Mouse (Mus musculus): Measurements from ENCODE around the gene Ncor2.

Ncor2 gene

DNA sequence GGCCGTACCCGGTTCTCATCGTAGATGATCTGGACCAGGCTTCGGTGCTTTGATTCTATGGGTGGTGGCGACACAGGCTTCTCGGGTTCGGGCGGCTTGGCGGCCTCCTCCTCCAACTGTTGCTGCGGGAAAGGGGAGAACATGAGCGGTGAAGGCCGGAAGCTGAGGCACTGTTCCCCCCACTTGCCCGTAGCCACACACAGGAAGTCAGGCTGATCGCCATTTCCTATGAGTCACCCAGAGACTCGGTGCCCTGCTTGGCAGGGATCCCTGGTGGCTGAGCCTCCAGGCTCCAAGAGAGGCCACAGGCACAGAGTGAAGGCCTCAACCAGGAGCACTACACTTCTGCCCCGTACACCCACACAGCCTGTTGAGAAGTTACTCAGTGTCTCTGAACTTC lies 72.8 kb downstream of the Ncor2 start:
- intact Hi-C loops (cut with DNase I) = loop anchor here (5.0 kb wide), 1 partner anchor 161 kb away; no protein-coding TSS in a partner anchor

DNA sequence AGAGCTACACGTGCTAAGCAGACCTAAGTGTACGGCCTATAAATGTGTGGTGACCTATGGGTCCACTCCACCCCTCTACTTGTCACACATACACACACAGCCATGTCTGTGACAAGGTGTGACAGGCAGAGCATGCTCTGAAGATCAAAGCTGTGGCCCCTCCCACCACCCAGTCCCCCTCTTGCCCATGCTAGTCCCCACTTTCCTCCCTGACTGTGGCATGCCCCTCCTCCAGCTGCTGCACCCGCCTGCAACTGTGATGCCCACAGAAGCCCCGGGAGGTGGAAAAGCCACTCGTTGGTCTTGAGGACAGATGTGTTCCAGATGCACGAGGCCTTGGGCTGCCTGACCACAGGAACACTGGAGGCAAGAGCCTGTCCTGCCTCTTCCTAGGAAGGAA lies 74.2 kb downstream of the Ncor2 start:
- intact Hi-C loops (cut with DNase I) = loop anchor here (5.0 kb wide), 1 partner anchor 162 kb away; no protein-coding TSS in a partner anchor

DNA sequence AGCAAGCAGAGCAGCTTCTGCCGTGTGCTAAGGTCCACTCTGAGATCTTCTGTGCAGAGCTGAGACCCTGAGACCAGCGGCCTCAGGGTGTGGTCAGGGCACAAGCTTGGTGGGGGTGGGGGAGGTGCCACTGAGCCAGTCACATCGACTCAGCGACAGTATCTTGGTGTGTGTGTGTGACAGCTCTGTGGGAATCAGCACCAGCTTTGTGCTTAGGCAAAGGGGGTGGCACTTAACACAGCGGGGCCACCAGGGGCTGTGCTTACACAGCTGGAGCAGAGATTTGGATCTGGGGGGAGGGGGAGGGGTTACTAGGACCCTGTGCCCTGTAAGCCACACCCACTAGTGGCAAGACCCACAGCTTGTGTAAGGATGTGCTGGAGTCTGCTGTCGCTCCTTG lies 75.6 kb downstream of the Ncor2 start:
- intact Hi-C loops (cut with DNase I) = no loop called here

DNA sequence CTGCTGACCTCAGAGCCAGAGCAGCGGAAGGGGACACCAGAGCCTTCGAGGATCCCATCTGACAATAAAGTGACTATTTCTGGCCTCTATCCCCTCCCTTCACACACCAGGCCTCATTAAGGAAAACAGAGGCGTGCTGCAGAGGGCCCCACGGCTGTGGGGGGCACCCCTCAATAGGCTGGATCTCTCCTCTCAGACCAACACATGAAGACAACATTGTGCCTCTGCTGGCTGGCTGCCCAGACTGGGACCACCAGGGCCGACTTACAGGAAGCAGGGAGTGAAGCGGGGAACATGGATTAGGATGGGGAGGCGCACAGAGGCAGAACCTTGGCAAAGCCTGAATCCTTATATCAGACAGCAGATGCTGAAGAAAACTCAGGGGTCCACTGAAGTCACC lies 76.1 kb downstream of the Ncor2 start:
- intact Hi-C loops (cut with DNase I) = no loop called here

DNA sequence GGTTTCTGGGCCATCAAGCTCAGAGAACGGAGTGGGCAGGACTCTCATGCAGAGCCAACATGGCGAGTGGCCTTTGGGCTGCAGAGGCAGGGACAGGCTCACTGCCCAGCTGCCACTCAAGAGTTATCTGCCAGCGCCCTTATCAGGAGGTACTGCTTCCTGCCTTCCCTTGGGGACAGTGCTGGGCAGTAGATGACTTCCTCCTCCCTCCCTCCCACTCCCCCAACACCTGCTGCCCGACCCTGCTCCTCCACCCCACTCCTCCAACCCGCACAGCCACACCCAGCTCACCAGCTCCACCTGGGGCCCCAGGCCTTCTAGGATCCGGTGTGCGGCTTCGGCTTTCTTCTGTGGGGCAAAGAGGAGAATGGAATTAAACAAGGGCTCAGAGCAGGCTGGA lies 76.7 kb downstream of the Ncor2 start:
- intact Hi-C loops (cut with DNase I) = no loop called here

DNA sequence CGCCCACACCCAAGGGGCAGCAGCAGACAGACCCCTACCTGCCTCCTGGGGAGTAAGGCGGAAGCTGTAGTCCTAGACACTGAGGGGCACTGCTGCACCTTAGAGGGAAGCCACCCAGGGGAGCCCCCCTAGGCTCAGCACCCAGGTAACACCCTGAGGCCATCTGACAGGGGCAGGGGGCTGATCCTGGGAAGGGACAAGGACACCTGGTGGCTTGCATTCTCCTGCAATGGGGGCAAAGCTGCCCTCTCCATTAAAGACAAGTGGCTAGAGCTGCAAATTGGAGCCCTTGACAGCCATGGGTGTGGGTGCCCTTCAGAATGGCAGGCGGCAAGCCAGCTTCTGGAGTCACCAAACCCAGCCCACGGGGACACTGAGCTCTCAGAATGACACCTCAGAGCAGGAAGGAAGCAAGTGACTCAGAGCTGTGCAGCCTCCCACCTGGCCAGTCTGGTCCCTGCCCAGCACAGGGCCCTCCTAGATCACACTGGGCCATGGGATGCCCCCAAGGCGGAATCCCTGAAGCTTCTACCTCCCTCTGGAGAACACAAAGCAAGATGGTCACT lies 79.2 kb downstream of the Ncor2 start:
- intact Hi-C loops (cut with DNase I) = no loop called here

DNA sequence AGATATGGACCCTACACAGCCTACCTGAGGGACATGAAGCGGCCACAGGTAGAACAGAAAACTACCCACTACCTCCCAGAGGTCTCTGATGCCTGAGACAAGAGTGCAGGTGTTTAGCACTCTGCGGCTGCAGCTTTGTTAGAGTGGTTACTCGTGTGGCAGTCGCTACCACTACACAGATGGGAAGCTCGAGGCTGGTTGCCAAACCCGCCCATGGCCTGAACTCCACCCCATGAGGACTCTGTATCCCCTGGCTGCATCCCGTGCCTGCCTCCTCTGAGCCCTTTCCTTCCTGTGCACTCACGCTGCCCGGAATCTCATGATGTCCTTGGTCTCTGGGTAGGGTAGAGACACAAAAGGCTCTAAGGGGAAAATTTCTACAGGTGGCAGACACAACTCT lies 80.3 kb downstream of the Ncor2 start:
- intact Hi-C loops (cut with DNase I) = no loop called here

DNA sequence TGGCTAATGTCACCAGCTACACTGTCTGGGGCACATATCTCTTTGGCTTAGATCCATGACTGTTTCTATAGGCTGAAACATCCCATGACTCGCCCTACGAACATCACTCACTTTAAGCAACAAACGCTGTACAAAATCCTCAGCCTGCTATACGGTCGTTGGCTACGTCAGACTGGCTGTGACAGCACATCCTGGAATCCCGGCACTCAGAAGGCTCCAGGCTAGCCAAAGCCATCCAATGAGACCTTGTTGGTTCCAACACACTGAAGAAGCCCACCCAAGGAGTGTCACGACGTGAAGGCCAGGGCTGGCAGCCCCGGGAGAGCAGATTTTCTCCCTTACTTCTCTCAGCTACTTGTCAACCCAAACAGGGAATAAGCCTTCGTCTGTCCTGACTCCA lies 82.7 kb downstream of the Ncor2 start:
- intact Hi-C loops (cut with DNase I) = no loop called here

DNA sequence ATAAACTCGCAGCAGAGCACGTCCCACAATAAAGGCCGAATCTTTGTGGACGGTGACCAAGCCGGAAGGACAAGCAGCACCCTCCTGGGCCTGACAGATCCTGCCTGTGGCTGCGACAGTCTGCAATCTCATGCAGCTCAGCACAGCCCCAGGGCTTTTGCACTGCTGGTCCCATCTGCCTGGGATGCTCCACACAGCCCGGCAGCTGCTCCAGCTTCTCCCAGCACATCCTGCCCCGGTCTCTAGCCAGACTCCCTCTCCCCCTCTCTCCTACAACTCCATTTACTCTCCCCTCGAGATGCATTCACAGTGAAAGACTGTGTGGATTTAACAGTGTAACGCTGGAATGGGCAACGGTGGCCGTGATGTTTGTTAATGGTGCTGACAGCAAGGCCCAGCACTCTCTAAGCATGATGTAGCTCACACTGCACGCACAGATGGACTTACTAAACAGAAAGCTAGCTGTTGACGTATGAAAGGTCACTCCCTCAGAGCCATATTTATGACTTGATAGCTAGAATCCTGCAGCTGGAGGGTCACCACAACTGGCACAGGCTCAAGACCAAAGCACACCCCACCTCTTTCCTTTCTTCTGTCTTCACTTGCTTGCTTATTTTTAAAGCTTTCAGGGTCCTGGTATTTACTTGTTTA lies 83.4 kb downstream of the Ncor2 start:
- intact Hi-C loops (cut with DNase I) = no loop called here

DNA sequence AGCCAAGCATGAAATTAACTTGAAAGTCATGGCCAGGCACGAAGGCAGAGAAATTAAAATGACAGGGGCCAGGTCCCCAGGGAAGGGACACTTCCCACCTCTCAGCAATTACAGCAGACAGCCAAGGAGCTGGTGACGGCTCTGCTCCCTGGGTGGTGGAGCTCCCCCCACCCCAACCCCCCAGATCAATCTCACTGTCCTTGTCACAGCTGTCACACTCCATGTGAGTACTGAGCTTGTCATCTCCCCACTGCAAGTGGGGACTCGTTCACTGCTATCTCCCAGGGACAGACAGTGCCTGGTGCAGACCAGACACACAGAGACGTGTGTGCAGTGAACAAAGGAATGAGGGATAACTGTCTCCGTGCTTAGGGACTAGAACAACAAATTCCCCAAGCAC lies 85.2 kb downstream of the Ncor2 start:
- intact Hi-C loops (cut with DNase I) = no loop called here

DNA sequence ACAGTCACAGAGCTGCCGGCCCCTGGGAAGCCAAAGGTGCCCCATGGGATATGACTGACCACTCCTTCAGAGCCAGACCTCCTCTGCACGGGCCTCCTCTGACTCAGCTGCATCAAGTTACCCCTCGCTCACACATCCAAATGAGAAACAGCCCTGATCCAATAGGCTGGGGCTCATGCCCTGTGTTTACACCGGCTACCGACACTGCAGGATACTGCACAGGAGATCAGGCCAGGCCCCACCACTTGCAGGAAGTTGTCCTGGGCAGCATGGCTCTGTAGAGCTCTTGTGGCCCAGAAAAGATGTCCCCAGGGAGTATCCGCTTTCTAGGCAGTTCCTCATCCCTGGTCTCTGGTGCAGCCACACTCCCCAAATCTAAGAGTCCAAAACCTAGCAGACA lies 90.9 kb downstream of the Ncor2 start:
- intact Hi-C loops (cut with DNase I) = no loop called here

DNA sequence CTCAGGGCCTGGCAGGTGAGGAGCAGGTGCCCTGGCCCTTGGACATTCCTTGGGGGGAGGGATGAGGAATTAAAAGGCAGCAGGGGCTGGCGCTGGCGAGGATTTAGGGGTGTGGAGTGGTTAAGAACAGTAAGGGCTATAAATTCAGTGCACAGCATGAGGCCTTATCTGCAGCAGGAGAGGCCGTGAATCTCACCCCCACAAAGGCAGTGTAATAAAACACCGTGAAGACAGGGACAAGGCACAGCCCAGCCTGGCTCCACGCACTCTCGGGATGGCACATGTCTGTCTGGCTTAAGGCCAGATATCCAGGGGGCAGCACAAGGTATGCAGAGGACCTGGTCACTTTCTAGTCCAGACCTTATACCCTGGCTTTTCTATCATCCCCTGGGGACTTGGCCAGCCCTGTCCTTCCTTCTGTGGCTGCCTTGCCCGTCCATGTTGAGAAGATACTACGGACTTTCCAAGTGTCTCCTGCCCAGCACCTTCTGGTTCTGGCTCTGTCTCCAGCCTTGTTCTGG lies 93.9 kb downstream of the Ncor2 start:
- intact Hi-C loops (cut with DNase I) = no loop called here

DNA sequence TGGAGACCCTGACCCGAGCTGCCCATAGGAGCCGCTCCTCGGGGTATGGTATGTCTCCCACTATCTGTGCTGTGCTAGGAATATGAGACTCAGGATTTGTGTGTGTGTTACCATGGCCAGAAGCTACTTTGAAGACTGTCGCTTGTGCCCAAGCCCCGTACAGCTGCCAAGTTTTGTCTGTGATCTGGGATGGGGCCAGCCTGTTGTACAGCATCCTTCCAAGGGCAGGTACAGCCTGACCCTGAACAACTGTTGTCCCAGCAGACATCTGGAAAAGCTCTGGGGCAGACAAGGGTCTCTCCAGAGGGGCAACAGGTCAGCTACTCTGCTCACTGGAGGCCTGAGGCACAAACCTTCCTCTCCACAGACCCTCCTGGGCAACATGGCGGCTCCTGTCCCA lies 95.3 kb downstream of the Ncor2 start:
- intact Hi-C loops (cut with DNase I) = loop anchor here (5.0 kb wide), 1 partner anchor 46 kb away; no protein-coding TSS in a partner anchor

DNA sequence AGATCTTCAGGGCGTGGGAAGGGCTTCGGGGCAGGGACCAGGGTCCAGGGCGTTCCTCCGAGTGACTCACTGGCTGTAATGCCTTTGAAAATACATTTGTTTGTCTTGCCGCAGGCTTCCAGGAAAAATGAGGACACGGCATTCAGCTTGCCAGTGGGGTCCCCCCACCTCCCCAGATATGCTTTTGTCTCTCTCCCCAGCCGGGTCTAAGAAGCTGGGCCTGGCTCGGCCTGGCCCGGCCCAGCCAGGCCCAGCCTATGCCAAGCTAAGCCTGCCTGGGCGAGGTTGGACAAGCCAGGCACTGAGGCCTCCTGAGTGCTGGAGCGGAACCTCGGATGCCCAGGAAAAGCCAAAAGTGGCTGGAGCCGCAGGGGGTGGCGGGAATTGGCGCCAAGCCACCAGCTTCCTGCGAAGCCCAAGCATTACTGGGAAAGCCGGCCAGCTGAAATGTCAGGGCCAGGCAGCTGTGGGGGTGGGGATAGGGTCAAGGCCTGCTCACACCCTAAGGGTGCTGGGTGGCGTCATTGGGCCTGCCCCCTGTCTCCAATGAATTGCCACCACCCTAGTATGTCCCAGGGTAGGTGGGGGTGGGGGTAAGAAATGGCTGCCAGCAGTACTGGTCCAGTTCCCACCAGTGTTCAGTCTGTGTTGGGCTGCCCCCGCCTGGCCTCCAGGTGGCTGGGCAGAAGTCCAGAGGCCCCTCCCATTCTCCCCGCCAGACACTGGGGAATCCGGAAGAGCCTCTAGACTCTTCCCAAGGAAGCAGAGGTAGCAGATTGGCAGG lies 97.5 kb downstream of the Ncor2 start:
- intact Hi-C loops (cut with DNase I) = loop anchor here (5.0 kb wide), 1 partner anchor 44 kb away; no protein-coding TSS in a partner anchor

DNA sequence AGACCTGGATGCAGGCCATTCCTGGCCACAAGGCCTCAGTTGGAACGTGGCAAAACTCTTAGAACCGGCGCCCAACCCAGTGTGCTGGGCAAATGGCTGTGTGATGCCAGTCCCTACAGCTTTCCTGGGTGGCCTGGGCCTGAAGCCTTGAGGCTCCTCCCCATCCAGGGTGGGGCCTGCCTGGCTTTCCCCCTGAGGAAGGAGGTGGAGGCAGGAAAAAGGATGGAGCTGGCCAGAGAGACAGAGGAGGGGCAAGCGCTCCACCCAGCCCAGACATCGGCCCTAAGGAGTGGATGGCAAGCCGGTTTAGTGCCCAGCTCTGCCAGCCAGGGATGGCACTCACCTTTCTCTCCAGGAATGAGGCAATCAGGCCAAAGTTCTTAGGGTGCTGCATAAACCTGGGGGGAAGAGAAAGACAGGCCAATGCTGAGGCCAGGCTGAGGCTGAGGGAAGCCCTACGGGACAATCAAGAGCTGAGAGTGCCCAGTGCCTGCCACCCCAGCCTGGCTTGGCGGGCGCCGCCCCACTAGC lies 98.2 kb downstream of the Ncor2 start:
- intact Hi-C loops (cut with DNase I) = loop anchor here (5.0 kb wide), 1 partner anchor 44 kb away; no protein-coding TSS in a partner anchor

DNA sequence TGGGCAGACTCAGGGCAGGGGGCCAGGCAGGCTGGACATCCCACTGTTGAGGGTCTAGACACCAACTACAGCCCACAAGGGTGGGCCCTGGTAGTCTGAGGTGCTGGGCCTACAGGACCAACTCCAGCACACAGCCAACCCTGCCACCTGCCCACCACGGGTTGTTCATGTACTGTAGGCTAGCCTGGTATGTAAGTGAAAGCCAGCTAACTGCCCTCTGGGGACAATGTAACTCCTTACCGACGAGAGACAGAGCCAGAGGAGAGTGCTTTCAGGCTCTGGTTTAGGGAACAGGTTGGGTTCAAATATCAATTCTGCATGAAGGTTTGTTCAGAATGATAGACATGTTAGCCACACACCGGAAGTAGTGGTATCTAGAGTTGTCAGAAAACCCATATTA lies 98.7 kb downstream of the Ncor2 start:
- intact Hi-C loops (cut with DNase I) = loop anchor here (5.0 kb wide), 1 partner anchor 43 kb away; no protein-coding TSS in a partner anchor

DNA sequence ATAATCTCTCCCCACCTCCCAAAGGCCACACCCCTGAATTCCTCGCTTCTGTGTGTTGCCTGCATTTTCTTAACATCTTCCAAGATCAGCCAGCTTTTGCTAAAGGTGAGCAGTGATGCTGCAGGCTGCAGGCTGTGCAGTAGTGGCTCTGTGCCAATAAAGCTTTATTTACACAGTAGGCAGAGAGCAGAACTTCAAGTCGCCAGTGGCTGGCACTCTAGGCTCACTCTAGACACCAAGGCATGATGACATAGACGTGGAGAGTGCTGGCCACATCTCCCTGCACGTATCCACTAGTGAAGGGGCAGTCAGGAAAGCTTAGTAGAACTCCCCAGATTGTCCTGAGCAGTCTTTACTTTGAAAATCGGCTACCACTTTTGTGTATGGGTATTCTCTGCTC lies 100.8 kb downstream of the Ncor2 start:
- intact Hi-C loops (cut with DNase I) = no loop called here

DNA sequence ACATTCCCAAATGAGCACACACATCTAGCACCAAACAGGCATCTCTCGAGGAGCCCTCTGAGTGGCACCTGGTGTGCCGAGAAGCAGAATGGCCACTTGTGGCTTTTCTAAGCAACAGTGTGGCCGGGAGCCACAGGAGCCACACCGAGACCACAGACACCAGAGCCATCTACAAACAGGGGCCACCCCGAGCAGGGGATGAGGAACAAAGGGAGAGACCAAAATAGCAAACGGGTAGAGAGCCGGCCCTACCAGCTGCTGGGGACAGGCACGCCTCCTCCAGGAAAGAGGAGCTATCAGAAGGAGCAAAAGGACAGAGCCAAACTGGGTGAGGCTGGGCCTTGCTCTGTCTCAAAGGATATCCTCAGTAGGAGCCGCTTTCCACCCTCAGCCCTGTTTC lies 102.8 kb downstream of the Ncor2 start:
- intact Hi-C loops (cut with DNase I) = no loop called here

DNA sequence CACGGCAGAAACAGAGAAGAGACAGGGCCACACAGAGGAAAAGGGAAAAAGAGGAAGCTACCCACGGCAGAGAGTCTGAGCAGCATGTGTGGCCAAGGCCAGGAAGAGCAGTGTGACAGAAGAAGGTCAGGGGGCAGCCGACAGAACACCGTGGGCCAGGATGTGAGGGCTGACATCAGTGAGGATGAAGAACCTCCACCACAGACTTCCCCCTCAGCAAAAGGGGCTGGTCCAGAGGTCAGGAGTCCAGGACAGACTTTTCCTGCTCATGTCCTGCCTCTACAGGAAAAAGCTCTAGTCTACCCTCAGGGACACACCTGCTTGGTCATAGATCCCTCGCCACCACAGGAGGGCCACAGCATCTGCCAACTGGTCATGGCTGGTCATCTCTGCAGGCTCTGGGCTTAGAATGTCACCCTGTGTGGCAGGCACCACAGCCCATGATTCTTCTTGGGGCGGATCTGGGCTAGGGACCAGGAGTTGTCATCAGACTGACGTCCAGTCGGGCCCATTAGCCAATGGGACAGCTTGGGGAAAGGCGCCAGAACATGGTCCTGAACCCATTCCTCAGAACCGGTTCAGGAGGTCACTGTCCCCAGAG lies 104.3 kb downstream of the Ncor2 start:
- intact Hi-C loops (cut with DNase I) = no loop called here

DNA sequence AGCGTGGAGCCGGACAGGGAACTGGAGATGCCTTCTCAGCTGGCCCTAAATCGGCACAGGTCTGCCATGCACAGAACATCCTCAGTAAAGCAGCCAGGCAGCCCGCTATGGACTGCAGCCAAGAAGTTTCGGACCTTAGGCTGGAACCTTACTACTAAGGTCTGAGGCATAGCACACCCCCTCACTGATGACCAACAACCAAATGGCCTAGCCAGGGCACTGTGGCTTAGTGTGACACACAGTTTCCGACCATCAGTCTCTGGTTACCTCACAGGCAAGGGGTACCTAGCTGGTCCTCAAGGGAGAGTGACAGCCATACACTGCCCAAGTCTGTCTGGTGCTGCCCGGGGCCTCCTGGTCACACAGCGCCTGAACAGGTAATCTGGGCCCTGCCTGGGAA lies 105.1 kb downstream of the Ncor2 start:
- intact Hi-C loops (cut with DNase I) = no loop called here

DNA sequence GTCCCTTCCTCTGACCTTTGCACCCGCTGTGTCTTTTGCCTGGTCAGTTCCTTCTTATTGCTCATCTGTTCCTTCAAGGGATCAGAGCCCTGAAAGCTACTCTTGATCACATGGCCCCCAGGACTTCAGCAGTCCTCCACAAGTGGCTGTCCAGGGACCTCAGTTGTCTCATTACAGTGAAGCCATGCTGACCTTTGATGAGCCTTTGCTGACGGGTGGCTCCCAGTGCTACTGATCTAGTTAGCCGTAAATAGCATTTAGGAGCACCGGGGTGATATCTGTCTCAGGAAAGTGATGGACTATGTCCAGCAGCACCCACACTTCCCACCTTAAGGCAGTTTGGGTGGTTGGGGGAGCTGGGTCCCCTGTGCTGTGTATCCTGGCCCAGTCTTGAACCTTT lies 105.7 kb downstream of the Ncor2 start:
- intact Hi-C loops (cut with DNase I) = no loop called here

DNA sequence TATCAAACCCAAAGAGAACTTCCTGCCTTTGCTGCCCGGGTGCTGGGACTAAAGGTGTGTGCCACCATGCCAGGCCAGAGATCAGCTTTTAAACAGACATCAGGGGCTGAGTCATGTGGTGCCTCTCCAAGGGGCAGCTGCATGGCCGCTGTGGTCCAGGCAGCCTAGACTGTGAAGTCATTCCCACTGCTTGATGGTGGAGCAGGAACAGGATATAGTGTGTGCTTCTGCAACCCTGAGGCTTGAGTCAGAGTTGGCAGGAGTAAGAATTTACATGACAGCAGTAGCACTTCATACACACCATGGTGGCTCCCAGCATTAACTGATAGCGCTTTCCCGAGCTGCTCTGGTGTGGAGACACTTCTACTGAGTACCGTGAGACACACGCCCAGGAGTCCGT lies 106.6 kb downstream of the Ncor2 start:
- intact Hi-C loops (cut with DNase I) = no loop called here
